ENCODE assay signal across 8 mouse cellular contexts in genomic region chr17:47523211-47523682, GRCm38 (mm10). TPM values are rescaled to one million over a fixed set of nuclear protein-coding genes. Genes with fewer than 3 reads are reported as not detected.
A peak's percentile ranks its signal among the peaks of the same experiment; 100 is the strongest.
DNase-seq lines count a peak whose midpoint lies in the region; ATAC-seq lines count a peak whose summit lies in the region.

No protein-coding gene starts in this region.

- no peaks in the 10 kb centered on the region for H3K9me3 ChIP-seq in lung, embryonic 15.5 days
- H3K9me3 ChIP-seq in embryonic facial prominence, embryonic 12.5 days, result no peaks in the 10 kb centered on the region
- no peaks in the 10 kb centered on the region for H3K9me3 ChIP-seq in hindbrain, embryonic 12.5 days (replicated peaks)

- no peak overlapping the region; the same call in 1 of the 2 replicates for H3K9ac ChIP-seq in lung, embryonic 15.5 days
- no peak overlapping the region for H3K9ac ChIP-seq in embryonic facial prominence, embryonic 12.5 days
- H3K9ac ChIP-seq in hindbrain, embryonic 12.5 days, result no peak overlapping the region

- no peak overlapping the region for H3K4me3 ChIP-seq in lung, embryonic 15.5 days
- H3K4me3 ChIP-seq in embryonic facial prominence, embryonic 12.5 days, result no peak overlapping the region
- no peak overlapping the region for H3K4me3 ChIP-seq in hindbrain, embryonic 12.5 days

- 0 out of 2 replicates have a peak overlapping the region, but pooled peaks have one; percentile 16 for H3K4me2 ChIP-seq in lung, embryonic 15.5 days
- no peak overlapping the region for H3K4me2 ChIP-seq in embryonic facial prominence, embryonic 12.5 days (replicated peaks)
- no peak overlapping the region for H3K4me2 ChIP-seq in hindbrain, embryonic 12.5 days (replicated peaks)

- 10% methylated on average over 18 of the region's 18 CpGs for WGBS in lung, embryonic 15.5 days
- WGBS in embryonic facial prominence, embryonic 12.5 days, result 54% methylated on average over 18 of the region's 18 CpGs
- WGBS in hindbrain, embryonic 12.5 days, result 62% methylated on average over 18 of the region's 18 CpGs

- H3K27ac ChIP-seq in lung, embryonic 15.5 days, result peak overlapping the region; percentile 98
- H3K27ac ChIP-seq in embryonic facial prominence, embryonic 12.5 days, result peak overlapping the region; percentile 96
- peak overlapping the region; percentile 50; the same call in 1 of the 2 replicates for H3K27ac ChIP-seq in hindbrain, embryonic 12.5 days

- H3K27me3 ChIP-seq in lung, embryonic 15.5 days, result no peaks in the 10 kb centered on the region
- H3K27me3 ChIP-seq in embryonic facial prominence, embryonic 12.5 days, result no peaks in the 10 kb centered on the region
- no peaks in the 10 kb centered on the region for H3K27me3 ChIP-seq in hindbrain, embryonic 12.5 days

- no peak for DNase-seq in lung, postnatal 36 days
- no peak for DNase-seq in Muller cell, postnatal 12 days (ENCODE audit: inconsistent ontology term)
- no peak for DNase-seq in left cerebral cortex, adult 18-20 months (ENCODE audit: low spot score in 2 of 2)
- no peak for DNase-seq in left cerebral cortex, adult 9 months (ENCODE audit: low spot score in 2 of 2)

- peaks cover 60% of the 10 kb centered on the region for H3K4me1 ChIP-seq in lung, embryonic 15.5 days
- peaks cover 50% of the 10 kb centered on the region for H3K4me1 ChIP-seq in embryonic facial prominence, embryonic 12.5 days
- peaks cover 36% of the 10 kb centered on the region for H3K4me1 ChIP-seq in hindbrain, embryonic 12.5 days

- no peaks in the 10 kb centered on the region for H3K36me3 ChIP-seq in lung, embryonic 15.5 days
- H3K36me3 ChIP-seq in embryonic facial prominence, embryonic 12.5 days, result no peaks in the 10 kb centered on the region
- no peaks in the 10 kb centered on the region for H3K36me3 ChIP-seq in hindbrain, embryonic 12.5 days

- no peak for ATAC-seq in lung, embryonic 15.5 days (ENCODE audit: borderline replicate concordance, extremely low read depth, low FRiP score, low TSS enrichment)
- ATAC-seq in embryonic facial prominence, embryonic 12.5 days (ENCODE audit: insufficient number of reproducible peaks, insufficient read depth, low FRiP score, low TSS enrichment), result no peak
- ATAC-seq in hindbrain, embryonic 12.5 days (ENCODE audit: low FRiP score), result no peak
- peak; percentile 80 for ATAC-seq in megakaryocyte-erythroid progenitor cell, adult 5-6 weeks (replicated peaks; ENCODE audit: low FRiP score, low TSS enrichment, poor library complexity, severe bottlenecking)

RNA-seq across cellular contexts. Expression of gene Ccnd3, which starts 18.4 kb away (rescaled TPM):
- 286 and 294 TPM in 2 replicates for polyA plus RNA-seq in lung, embryonic 15.5 days (2015; fragmentation: Nextera tagmentation; extraction: Ambion mirVana)
- 355 and 362 TPM in 2 replicates for polyA plus RNA-seq in embryonic facial prominence, embryonic 12.5 days (2016; fragmentation: Nextera tagmentation; extraction: Ambion mirVana)
- 177 and 179 TPM in 2 replicates for polyA plus RNA-seq in hindbrain, embryonic 12.5 days (2016; fragmentation: Nextera tagmentation; extraction: Ambion mirVana)
- total RNA-seq in megakaryocyte-erythroid progenitor cell, adult 5-6 weeks (2014; fragmentation: Nextera tagmentation), result 157 and 169 TPM in 2 replicates
- 31.3 and 51.3 TPM in 2 replicates for total RNA-seq in megakaryocyte-erythroid progenitor cell, adult 5-6 weeks (2017)
- total RNA-seq in left cerebral cortex, adult 18-20 months (2021), result 10 to 100 TPM; 33.6 to 40.7 TPM

RNA-seq across cellular contexts. Expression of gene Taf8, which starts 21.2 kb away (rescaled TPM):
- 25.6 and 32.3 TPM in 2 replicates for polyA plus RNA-seq in lung, embryonic 15.5 days (2015; fragmentation: Nextera tagmentation; extraction: Ambion mirVana)
- 34.2 and 35.8 TPM in 2 replicates for polyA plus RNA-seq in embryonic facial prominence, embryonic 12.5 days (2016; fragmentation: Nextera tagmentation; extraction: Ambion mirVana)
- 27.5 and 29.5 TPM in 2 replicates for polyA plus RNA-seq in hindbrain, embryonic 12.5 days (2016; fragmentation: Nextera tagmentation; extraction: Ambion mirVana)
- total RNA-seq in megakaryocyte-erythroid progenitor cell, adult 5-6 weeks (2014; fragmentation: Nextera tagmentation), result 30.6 and 34.8 TPM in 2 replicates
- total RNA-seq in megakaryocyte-erythroid progenitor cell, adult 5-6 weeks (2017), result 30.5 and 45.8 TPM in 2 replicates
- total RNA-seq in left cerebral cortex, adult 18-20 months (2021), result 10 to 100 TPM; 16.8 to 19.1 TPM
